Mouse (Mus musculus) heart, embryonic 10.5 days (tissue): ENCODE data around the gene Cntrl. TPM values are rescaled to one million over a fixed set of nuclear protein-coding genes. Genes with fewer than 3 reads are reported as not detected.
A peak's percentile ranks its signal among the peaks of the same experiment; 100 is the strongest.

ENCODE experiments used
- DNase-seq: peaks from one replicate; pipeline ENCODE4 v3.0.0-alpha.2; 2017; ENCODE audit warnings: low spot score
- H3K27ac ChIP-seq: fragments of 300-500 bp; sonication (generic); 2 replicates; pipeline ENCODE4 v1.5.1; 2016; ENCODE audit warnings: mild to moderate bottlenecking
- H3K27me3 ChIP-seq: fragments of 300-500 bp; sonication (generic); 2 replicates; pipeline ENCODE4 v1.6.1; 2016; ENCODE audit warnings: mild to moderate bottlenecking; ENCODE audit not compliant: poor library complexity, insufficient read depth, severe bottlenecking
- H3K36me3 ChIP-seq: fragments of 300-500 bp; sonication (generic); 2 replicates; pipeline ENCODE4 v1.6.1; 2016; ENCODE audit warnings: mild to moderate bottlenecking, moderate library complexity
- H3K4me1 ChIP-seq: fragments of 300-500 bp; sonication (generic); 2 replicates; pipeline ENCODE4 v1.6.1; 2016; ENCODE audit warnings: mild to moderate bottlenecking
- H3K4me3 ChIP-seq: fragments of 300-500 bp; sonication (generic); 2 replicates; pipeline ENCODE4 v1.5.1; 2016; ENCODE audit warnings: mild to moderate bottlenecking, moderate library complexity
- H3K9me3 ChIP-seq: fragments of 300-500 bp; sonication (generic); 2 replicates; pipeline ENCODE4 v1.6.1; 2016; ENCODE audit warnings: mild to moderate bottlenecking, moderate library complexity
- WGBS: fragments of 180-500 bp; shearing (Covaris S2); methylation state at CpG from one replicate; pipeline ENCODE4 v1.1.7; 2016; 5-methylcytosine and 5-hydroxymethylcytosine counted together
- polyA plus RNA-seq: library from polyadenylated mRNA; unstranded; fragments of >200 nt; fragmentation: Nextera tagmentation; extraction: Ambion mirVana; gene quantifications from 2 replicates; pipeline ENCODE4 v1.2.1, GENCODE M21; 2016

The Cntrl gene
- polyA plus RNA-seq, 1 experiment from 2014 or later, result 19.0 TPM

- no peaks in the 10 kb centered on the region for H3K27me3 ChIP-seq
- H3K4me3 ChIP-seq, result no peak overlapping the region
- peak; percentile 58 for DNase-seq
- no peaks in the 10 kb centered on the region for H3K4me1 ChIP-seq
- 95% methylated on average over 13 of the region's 13 CpGs for WGBS
- H3K9me3 ChIP-seq, result no peaks in the 10 kb centered on the region
- H3K36me3 ChIP-seq, result peaks cover 85% of the 10 kb centered on the region
- H3K27ac ChIP-seq, result no peak overlapping the region
Observed at GRCm38 (mm10) chr2:35165416-35165815, 56.1 kb downstream of the Cntrl start.

- no peaks in the 10 kb centered on the region for H3K27me3 ChIP-seq
- no peak overlapping the region for H3K4me3 ChIP-seq
- H3K4me1 ChIP-seq, result no peaks in the 10 kb centered on the region
- H3K27ac ChIP-seq, result no peak overlapping the region
- whole genome bisulfite sequencing, result 88% methylated on average over 5 of the region's 5 CpGs
- no peaks in the 10 kb centered on the region for H3K9me3 ChIP-seq
- peak; percentile 42 for DNase-seq
- H3K36me3 ChIP-seq, result peaks cover 92% of the 10 kb centered on the region
Observed at GRCm38 (mm10) chr2:35166816-35167215, 57.5 kb downstream of the Cntrl start.

GRCm38 (mm10) chr2:35169452-35169851 is 60.2 kb downstream of the Cntrl start:
- Histone ChIP-seq H3K36me3 (peaks cover 92% of the 10 kb centered on the region), H3K27ac (no peak overlapping the region), H3K4me1 (no peaks in the 10 kb centered on the region), H3K27me3 (no peaks in the 10 kb centered on the region), H3K4me3 (no peak overlapping the region), H3K9me3 (no peaks in the 10 kb centered on the region)
- no peak for DNase-seq
- 76% methylated on average over 2 of the region's 2 CpGs for WGBS

- no peaks in the 10 kb centered on the region for H3K4me1 ChIP-seq
- H3K36me3 ChIP-seq, result peaks cover 96% of the 10 kb centered on the region
- H3K27me3 ChIP-seq, result no peaks in the 10 kb centered on the region
- H3K27ac ChIP-seq, result peak overlapping the region; percentile 24; the same call in 1 of the 2 replicates
- H3K4me3 ChIP-seq, result no peak overlapping the region
- no peaks in the 10 kb centered on the region for H3K9me3 ChIP-seq
- 73% methylated on average over 10 of the region's 10 CpGs for WGBS
- no peak for DNase-seq
Observed at GRCm38 (mm10) chr2:35171341-35171861, 62.1 kb downstream of the Cntrl start.

- no peaks in the 10 kb centered on the region for H3K4me1 ChIP-seq
- H3K9me3 ChIP-seq, result no peaks in the 10 kb centered on the region
- no peak overlapping the region for H3K4me3 ChIP-seq
- WGBS, result 89% methylated on average over 4 of the region's 4 CpGs
- H3K36me3 ChIP-seq, result peaks cover 97% of the 10 kb centered on the region
- DNase-seq, result no peak
- H3K27ac ChIP-seq, result 0 out of 2 replicates have a peak overlapping the region, but pooled peaks have one; percentile 24
- no peaks in the 10 kb centered on the region for H3K27me3 ChIP-seq
Observed at GRCm38 (mm10) chr2:35172246-35172645, 63.0 kb downstream of the Cntrl start.

- H3K27ac ChIP-seq, result no peak overlapping the region
- H3K36me3 ChIP-seq, result peaks cover 97% of the 10 kb centered on the region
Observed at GRCm38 (mm10) chr2:35173666-35174065, 64.4 kb downstream of the Cntrl start.

GRCm38 (mm10) chr2:35174100-35174499 is 64.8 kb downstream of the Cntrl start:
- WGBS, result 41% methylated on average over 5 of the region's 5 CpGs
- DNase-seq, result no peak
- no peaks in the 10 kb centered on the region for H3K27me3 ChIP-seq
- no peak overlapping the region for H3K4me3 ChIP-seq
- peaks cover 96% of the 10 kb centered on the region for H3K36me3 ChIP-seq
- H3K4me1 ChIP-seq, result no peaks in the 10 kb centered on the region
- no peaks in the 10 kb centered on the region for H3K9me3 ChIP-seq
- H3K27ac ChIP-seq, result no peak overlapping the region

More at GRCm38 (mm10) chr2:35173666-35174065, 64.4 kb downstream of the Cntrl start:
- Histone ChIP-seq H3K4me1 (no peaks in the 10 kb centered on the region), H3K27me3 (no peaks in the 10 kb centered on the region), H3K4me3 (no peak overlapping the region), H3K9me3 (no peaks in the 10 kb centered on the region)
- 90% methylated on average over 5 of the region's 5 CpGs for WGBS
- no peak for DNase-seq

- no peak for DNase-seq
- Histone ChIP-seq H3K36me3 (peaks cover 96% of the 10 kb centered on the region), H3K4me1 (no peaks in the 10 kb centered on the region), H3K4me3 (no peak overlapping the region), H3K9me3 (no peaks in the 10 kb centered on the region), H3K27ac (no peak overlapping the region), H3K27me3 (no peaks in the 10 kb centered on the region)
- 86% methylated on average over 12 of the region's 12 CpGs for WGBS
Observed at GRCm38 (mm10) chr2:35175281-35176065, 66.2 kb downstream of the Cntrl start.

- Histone ChIP-seq H3K27ac (no peak overlapping the region), H3K27me3 (no peaks in the 10 kb centered on the region), H3K4me1 (no peaks in the 10 kb centered on the region), H3K36me3 (peaks cover 94% of the 10 kb centered on the region), H3K4me3 (no peak overlapping the region), H3K9me3 (no peaks in the 10 kb centered on the region)
- no peak for DNase-seq
- 79% methylated on average over 3 of the region's 3 CpGs for WGBS
Observed at GRCm38 (mm10) chr2:35178153-35178552, 68.9 kb downstream of the Cntrl start.

- Histone ChIP-seq H3K27me3 (no peaks in the 10 kb centered on the region), H3K4me1 (no peaks in the 10 kb centered on the region), H3K36me3 (peaks cover 71% of the 10 kb centered on the region), H3K9me3 (no peaks in the 10 kb centered on the region), H3K27ac (no peak overlapping the region), H3K4me3 (no peak overlapping the region)
- DNase-seq, result no peak
- WGBS, result 76% methylated on average over 6 of the region's 6 CpGs
Observed at GRCm38 (mm10) chr2:35183115-35183673, 73.9 kb downstream of the Cntrl start.

- no peak for DNase-seq
- Histone ChIP-seq H3K27me3 (no peaks in the 10 kb centered on the region), H3K4me3 (no peak overlapping the region), H3K4me1 (no peaks in the 10 kb centered on the region), H3K27ac (no peak overlapping the region), H3K9me3 (no peaks in the 10 kb centered on the region), H3K36me3 (peaks cover 50% of the 10 kb centered on the region)
- 87% methylated on average over 5 of the region's 5 CpGs for WGBS
Observed at GRCm38 (mm10) chr2:35188929-35189328, 79.6 kb downstream of the Cntrl start.

GRCm38 (mm10) chr2:35193976-35194375 is 84.7 kb downstream of the Cntrl start:
- Histone ChIP-seq H3K27ac (no peak overlapping the region), H3K4me1 (peaks cover 9% of the 10 kb centered on the region), H3K36me3 (peaks cover 33% of the 10 kb centered on the region), H3K27me3 (no peaks in the 10 kb centered on the region), H3K4me3 (no peak overlapping the region), H3K9me3 (no peaks in the 10 kb centered on the region)
- DNase-seq, result no peak
- 74% methylated on average over 1 of the region's 1 CpGs for WGBS
